Mouse (Mus musculus) stomach, embryonic 16.5 days (tissue): ENCODE results near the gene Wnk2. TPM values are rescaled to one million over a fixed set of nuclear protein-coding genes. Genes with fewer than 3 reads are reported as not detected.
A peak's percentile ranks its signal among the peaks of the same experiment; 100 is the strongest.

Experiments
- ATAC-seq: fragments of 200-750 bp; cut with Nextera tagmentation; 2 replicates; pipeline ENCODE4 v1.8.0; 2017; ENCODE audit warnings: moderate number of reproducible peaks, moderate TSS enrichment; ENCODE audit not compliant: insufficient read depth, low FRiP score
- H3K27ac ChIP-seq: fragments of 300-500 bp; sonication (generic); 2 replicates; pipeline ENCODE4 v1.5.1; 2014; ENCODE audit warnings: low read length
- H3K27me3 ChIP-seq: fragments of 300-500 bp; sonication (generic); 2 replicates; pipeline ENCODE4 v1.6.1; 2014; ENCODE audit warnings: low read length, control low read depth, mixed read lengths; ENCODE audit not compliant: control insufficient read depth, insufficient read depth
- H3K36me3 ChIP-seq: fragments of 300-500 bp; sonication (generic); 2 replicates; pipeline ENCODE4 v1.6.1; 2014; ENCODE audit warnings: low read length; ENCODE audit not compliant: control insufficient read depth, insufficient read depth
- H3K4me1 ChIP-seq: fragments of 300-500 bp; sonication (generic); 2 replicates; pipeline ENCODE4 v1.6.1; 2014; ENCODE audit warnings: low read length, control low read depth, mixed read lengths; ENCODE audit not compliant: control insufficient read depth, insufficient read depth
- H3K4me2 ChIP-seq: fragments of 300-500 bp; sonication (generic); 2 replicates; pipeline ENCODE4 v1.6.1; 2014; ENCODE audit warnings: low read depth, low read length, mixed read lengths
- H3K4me3 ChIP-seq: fragments of 300-500 bp; sonication (generic); replicated peaks from 2 replicates; pipeline ENCODE4 v1.5.1; 2014; ENCODE audit warnings: mild to moderate bottlenecking, low read length
- H3K9ac ChIP-seq: fragments of 300-500 bp; sonication (generic); 2 replicates; pipeline ENCODE4 v1.6.1; 2014; ENCODE audit warnings: low read length
- H3K9me3 ChIP-seq: fragments of 300-500 bp; sonication (generic); replicated peaks from 2 replicates; pipeline ENCODE4 v1.6.1; 2016; ENCODE audit warnings: low read length, control low read depth; ENCODE audit not compliant: control insufficient read depth
- WGBS: fragments of 180-500 bp; shearing (Covaris S2); extraction: QIAGEN DNeasy Blood & Tissue Kit; methylation state at CpG from one replicate; pipeline ENCODE4 v1.1.7; 2014; 5-methylcytosine and 5-hydroxymethylcytosine counted together
- polyA plus RNA-seq: library from polyadenylated mRNA; unstranded; fragments of >200 nt; fragmentation: Nextera tagmentation; extraction: Ambion mirVana; gene quantifications from 2 replicates; pipeline ENCODE4 v1.2.1, GENCODE M21; 2015

The Wnk2 gene
- polyA plus RNA-seq, 1 experiment from 2014 or later, result 3.4 TPM

DNA sequence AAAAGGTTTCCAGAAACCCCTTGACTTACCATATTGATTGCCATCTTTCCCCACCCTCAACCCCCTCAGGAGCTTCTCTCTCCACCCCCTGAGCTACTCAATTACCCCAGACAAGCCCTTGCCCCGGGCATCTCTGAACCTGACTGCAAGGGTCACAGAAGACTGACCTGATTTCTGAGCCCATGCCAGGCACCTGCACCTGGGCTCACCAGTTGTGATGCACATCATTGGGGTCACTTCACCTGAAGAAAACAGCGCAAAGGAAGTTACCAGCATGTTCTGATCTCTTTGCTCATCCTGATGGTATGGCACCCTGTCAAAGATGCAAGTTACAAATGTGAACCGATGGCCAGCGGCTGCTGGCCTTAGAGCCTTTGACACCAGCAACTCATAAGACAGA, 873 bp upstream of the Wnk2 start:
- no peak overlapping the region for H3K4me3 ChIP-seq
- WGBS, result 80% methylated on average over 4 of the region's 4 CpGs
- H3K4me1 ChIP-seq, result peaks cover 18% of the 10 kb centered on the region
- no peak overlapping the region for H3K27ac ChIP-seq
- no peak overlapping the region for H3K9ac ChIP-seq
- H3K36me3 ChIP-seq, result no peaks in the 10 kb centered on the region
- no peak for ATAC-seq
- peaks cover 18% of the 10 kb centered on the region; the same call in 1 of the 2 replicates for H3K27me3 ChIP-seq
- H3K9me3 ChIP-seq, result no peaks in the 10 kb centered on the region
- H3K4me2 ChIP-seq, result no peak overlapping the region

GRCm38 (mm10) chr13:49147007-49147857, 582 bp downstream of the Wnk2 start:
- Histone ChIP-seq H3K27ac (peak overlapping the region; percentile 15; the same call in 1 of the 2 replicates), H3K27me3 (peaks cover 18% of the 10 kb centered on the region; the same call in 1 of the 2 replicates)
- WGBS, result under 1% methylated on average over 85 of the region's 98 CpGs

DNA sequence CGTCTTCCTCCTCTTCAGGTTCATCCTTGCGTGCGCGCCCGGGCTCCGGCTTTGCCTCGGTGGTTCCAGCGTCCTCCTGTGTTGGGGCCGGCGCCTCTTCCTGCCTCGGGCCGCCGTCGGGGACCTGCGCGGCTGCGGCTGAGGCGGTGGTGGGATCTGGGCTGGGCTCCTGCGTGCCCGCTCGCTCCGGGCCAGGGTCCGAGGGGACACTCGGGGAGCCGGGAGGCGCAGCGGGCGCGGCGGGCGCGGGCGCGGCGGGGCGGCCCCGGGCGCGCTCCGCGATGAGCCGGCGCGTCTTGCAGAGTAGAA, 1.2 kb downstream of the Wnk2 start:
- ATAC-seq, result no peak; the same call in 1 of the 2 replicates
- Histone ChIP-seq H3K4me2 (peak overlapping the region; percentile 95), H3K9ac (peak overlapping the region; percentile 81), H3K4me1 (peaks cover 24% of the 10 kb centered on the region), H3K4me3 (peak overlapping the region; percentile 74), H3K27me3 (peaks cover 18% of the 10 kb centered on the region; the same call in 1 of the 2 replicates), H3K27ac (no peak overlapping the region), H3K9me3 (no peaks in the 10 kb centered on the region), H3K36me3 (no peaks in the 10 kb centered on the region)
- under 1% methylated on average over 25 of the region's 44 CpGs for WGBS

More at GRCm38 (mm10) chr13:49147007-49147857, 582 bp downstream of the Wnk2 start:
- no peaks in the 10 kb centered on the region for H3K36me3 ChIP-seq
- peak overlapping the region; percentile 74 for H3K4me3 ChIP-seq
- peak overlapping the region; percentile 95 for H3K4me2 ChIP-seq
- peaks cover 19% of the 10 kb centered on the region for H3K4me1 ChIP-seq
- peak; percentile 63 for ATAC-seq
- no peaks in the 10 kb centered on the region for H3K9me3 ChIP-seq
- H3K9ac ChIP-seq, result peak overlapping the region; percentile 81

DNA sequence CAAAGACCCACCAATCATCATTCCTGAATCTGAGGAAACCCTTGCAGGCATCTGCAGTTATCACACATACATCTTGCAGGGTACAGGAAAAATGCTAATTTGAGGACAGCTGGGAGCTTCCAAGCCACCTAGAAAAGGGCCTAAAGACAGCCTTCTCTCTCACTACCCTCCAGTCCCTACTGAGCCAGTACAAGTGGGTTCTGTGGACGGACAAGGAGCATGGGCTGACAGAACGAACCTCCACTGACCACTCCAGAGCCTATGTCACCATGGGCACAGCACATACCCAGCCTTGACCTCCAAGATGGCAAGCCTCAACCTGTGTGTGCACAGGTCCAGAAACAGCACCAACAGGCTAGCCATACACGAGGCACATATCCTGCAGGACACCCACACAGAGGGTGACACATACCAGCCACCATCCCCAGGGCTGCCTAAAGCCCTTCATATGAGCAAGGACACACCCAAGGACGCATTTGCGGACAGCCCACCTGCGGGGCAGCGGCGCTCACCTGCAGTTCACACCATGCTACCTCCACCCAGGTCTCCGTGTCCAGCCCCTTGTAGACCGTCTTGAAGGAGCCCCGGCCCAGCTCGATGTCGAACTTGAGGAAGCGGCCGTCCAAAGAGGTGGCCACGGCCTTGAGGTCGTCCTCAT, 1.6 kb downstream of the Wnk2 start:
- Histone ChIP-seq H3K27me3 (peaks cover 18% of the 10 kb centered on the region; the same call in 1 of the 2 replicates), H3K9ac (peak overlapping the region; percentile 81), H3K4me2 (peak overlapping the region; percentile 95)

GRCm38 (mm10) chr13:49145396-49145795, 2.4 kb downstream of the Wnk2 start:
- H3K4me2 ChIP-seq, result peak overlapping the region; percentile 95; the same call in 1 of the 2 replicates
- H3K36me3 ChIP-seq, result no peaks in the 10 kb centered on the region
- no peaks in the 10 kb centered on the region for H3K9me3 ChIP-seq
- no peak for ATAC-seq
- H3K27ac ChIP-seq, result no peak overlapping the region
- 0 out of 2 replicates have a peak overlapping the region, but pooled peaks have one; percentile 6 for H3K4me3 ChIP-seq
- WGBS, result 49% methylated on average over 7 of the region's 7 CpGs
- peak overlapping the region; percentile 40 for H3K9ac ChIP-seq
- H3K4me1 ChIP-seq, result peaks cover 31% of the 10 kb centered on the region
- peaks cover 18% of the 10 kb centered on the region; the same call in 1 of the 2 replicates for H3K27me3 ChIP-seq

More for the DNA sequence above, 1.6 kb downstream of the Wnk2 start:
- 25% methylated on average over 17 of the region's 17 CpGs for WGBS
- Histone ChIP-seq H3K27ac (no peak overlapping the region), H3K9me3 (no peaks in the 10 kb centered on the region), H3K4me1 (peaks cover 26% of the 10 kb centered on the region), H3K36me3 (no peaks in the 10 kb centered on the region), H3K4me3 (peak overlapping the region; percentile 74)
- no peak for ATAC-seq

DNA sequence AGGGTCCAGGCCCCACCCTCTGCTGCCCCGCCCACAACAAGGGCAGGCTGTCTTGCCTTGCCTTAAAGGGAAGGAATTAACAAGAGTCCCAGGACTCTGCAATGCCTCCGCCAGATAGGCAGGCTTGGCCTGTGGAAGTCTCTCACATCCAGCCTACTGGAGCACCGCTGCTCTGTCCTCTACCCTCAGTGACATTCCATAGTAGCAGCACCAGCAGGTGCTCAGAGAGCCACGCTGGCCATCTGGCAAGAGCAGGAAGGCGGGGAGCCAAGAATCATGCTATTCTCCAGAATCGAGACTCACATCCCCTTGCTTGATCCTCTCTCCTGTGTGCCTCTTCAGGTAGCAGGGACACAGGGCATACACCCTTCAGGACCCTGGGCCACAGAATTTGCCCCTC, 3.4 kb downstream of the Wnk2 start:
- Histone ChIP-seq H3K4me2 (no peak overlapping the region), H3K4me1 (peaks cover 36% of the 10 kb centered on the region), H3K4me3 (no peak overlapping the region), H3K27me3 (peaks cover 18% of the 10 kb centered on the region; the same call in 1 of the 2 replicates), H3K36me3 (no peaks in the 10 kb centered on the region), H3K27ac (no peak overlapping the region), H3K9me3 (no peaks in the 10 kb centered on the region), H3K9ac (no peak overlapping the region)
- no peak for ATAC-seq
- WGBS, result 55% methylated on average over 6 of the region's 6 CpGs

- H3K27me3 ChIP-seq, result peaks cover 18% of the 10 kb centered on the region; the same call in 1 of the 2 replicates
- WGBS, result 79% methylated on average over 7 of the region's 7 CpGs
- H3K36me3 ChIP-seq, result no peaks in the 10 kb centered on the region
- H3K4me1 ChIP-seq, result peaks cover 41% of the 10 kb centered on the region
- H3K9me3 ChIP-seq, result no peaks in the 10 kb centered on the region
- H3K4me3 ChIP-seq, result no peak overlapping the region
- H3K27ac ChIP-seq, result no peak overlapping the region; the same call in 1 of the 2 replicates
- H3K9ac ChIP-seq, result no peak overlapping the region
- H3K4me2 ChIP-seq, result no peak overlapping the region
- ATAC-seq, result no peak
Measured at GRCm38 (mm10) chr13:49143323-49143722, 4.5 kb downstream of the Wnk2 start.

- no peaks in the 10 kb centered on the region for H3K9me3 ChIP-seq
- peaks cover 41% of the 10 kb centered on the region for H3K4me1 ChIP-seq
- no peak overlapping the region for H3K4me3 ChIP-seq
- no peaks in the 10 kb centered on the region for H3K36me3 ChIP-seq
- no peak for ATAC-seq
- H3K9ac ChIP-seq, result no peak overlapping the region
- H3K27ac ChIP-seq, result no peak overlapping the region
- no peak overlapping the region for H3K4me2 ChIP-seq
- H3K27me3 ChIP-seq, result peaks cover 12% of the 10 kb centered on the region; the same call in 1 of the 2 replicates
- WGBS, result 81% methylated on average over 5 of the region's 5 CpGs
Measured at GRCm38 (mm10) chr13:49142396-49142795, 5.4 kb downstream of the Wnk2 start.

GRCm38 (mm10) chr13:49140567-49140966, 7.2 kb downstream of the Wnk2 start:
- peak; percentile 92 for ATAC-seq
- H3K27ac ChIP-seq, result peak overlapping the region; percentile 81
- H3K27me3 ChIP-seq, result peaks cover 5% of the 10 kb centered on the region; the same call in 1 of the 2 replicates
- 0 out of 2 replicates have a peak overlapping the region, but pooled peaks have one; percentile 15 for H3K4me2 ChIP-seq
- H3K4me1 ChIP-seq, result peaks cover 35% of the 10 kb centered on the region
- peak overlapping the region; percentile 31; the same call in 1 of the 2 replicates for H3K9ac ChIP-seq
- no peak overlapping the region for H3K4me3 ChIP-seq
- no peaks in the 10 kb centered on the region for H3K9me3 ChIP-seq
- no peaks in the 10 kb centered on the region for H3K36me3 ChIP-seq
- WGBS, result 49% methylated on average over 4 of the region's 4 CpGs
